Mouse (Mus musculus) thymus, postnatal 36 days (tissue): ENCODE measurements at regions not wholly inside any gene's neighbourhood (a gene's known extent, or its start where the extent isn't known, plus 50 kb on each side); places are given as distances from the start of the nearest gene placed in this dataset.

Source experiments
- DNase-seq, 2 experiments: peaks; one replicate each; pipeline ENCODE4 v3.0.0; 2022; ENCODE audit warnings: mixed read lengths in 2 of 2

- DNase-seq, result no peak
These were observed 212.3 kb upstream of the Rbfox1 start for GRCm38 (mm10) chr16:5672871-5673270.

GRCm38 (mm10) chr16:5668403-5668967 lies 216.7 kb upstream of the Rbfox1 start:
- DNase-seq, result no peak

GRCm38 (mm10) chr16:5661918-5662317 lies 223.2 kb upstream of the Rbfox1 start:
- no peak for DNase-seq

GRCm38 (mm10) chr16:5651551-5651950 lies 233.6 kb upstream of the Rbfox1 start:
- no peak for DNase-seq

GRCm38 (mm10) chr16:5651002-5651401 lies 234.2 kb upstream of the Rbfox1 start:
- DNase-seq, result no peak

- DNase-seq, result no peak
These were observed 245.2 kb upstream of the Rbfox1 start for GRCm38 (mm10) chr16:5639956-5640355.

- DNase-seq, result no peak
These were observed 255.2 kb upstream of the Rbfox1 start for GRCm38 (mm10) chr16:5629996-5630395.

GRCm38 (mm10) chr16:5627910-5628309 lies 257.2 kb upstream of the Rbfox1 start:
- no peak for DNase-seq

GRCm38 (mm10) chr16:5627117-5627909 lies 257.8 kb upstream of the Rbfox1 start:
- no peak for DNase-seq

- no peak for DNase-seq
These were observed 260.0 kb upstream of the Rbfox1 start for GRCm38 (mm10) chr16:5625159-5625558.

- DNase-seq, result no peak
These were observed 264.6 kb upstream of the Rbfox1 start for GRCm38 (mm10) chr16:5620566-5620965.

- no peak for DNase-seq
These were observed 268.8 kb upstream of the Rbfox1 start for GRCm38 (mm10) chr16:5616356-5616755.

GRCm38 (mm10) chr16:5595359-5595758 lies 289.8 kb upstream of the Rbfox1 start:
- DNase-seq, result no peak

GRCm38 (mm10) chr16:5578333-5578732 lies 306.8 kb upstream of the Rbfox1 start:
- no peak for DNase-seq

- no peak for DNase-seq
These were observed 312.4 kb upstream of the Rbfox1 start for GRCm38 (mm10) chr16:5572780-5573179.

GRCm38 (mm10) chr16:5570619-5571018 lies 314.5 kb upstream of the Rbfox1 start:
- no peak for DNase-seq

GRCm38 (mm10) chr16:5569101-5569500 lies 313.3 kb upstream of the Eef2kmt start:
- DNase-seq, result no peak

- no peak for DNase-seq
These were observed 293.2 kb upstream of the Eef2kmt start for GRCm38 (mm10) chr16:5549026-5549425.

GRCm38 (mm10) chr16:5548602-5549001 lies 292.8 kb upstream of the Eef2kmt start:
- DNase-seq, result no peak

GRCm38 (mm10) chr16:5546808-5547207 lies 291.0 kb upstream of the Eef2kmt start:
- DNase-seq, result no peak

GRCm38 (mm10) chr16:5545801-5546200 lies 290.0 kb upstream of the Eef2kmt start:
- DNase-seq, result no peak

GRCm38 (mm10) chr16:5544436-5544835 lies 288.7 kb upstream of the Eef2kmt start:
- no peak for DNase-seq

GRCm38 (mm10) chr16:5538836-5539510 lies 283.2 kb upstream of the Eef2kmt start:
- no peak for DNase-seq
